Comparison of ENCODE assay signal across 7 mouse cellular contexts in the genomic region with DNA sequence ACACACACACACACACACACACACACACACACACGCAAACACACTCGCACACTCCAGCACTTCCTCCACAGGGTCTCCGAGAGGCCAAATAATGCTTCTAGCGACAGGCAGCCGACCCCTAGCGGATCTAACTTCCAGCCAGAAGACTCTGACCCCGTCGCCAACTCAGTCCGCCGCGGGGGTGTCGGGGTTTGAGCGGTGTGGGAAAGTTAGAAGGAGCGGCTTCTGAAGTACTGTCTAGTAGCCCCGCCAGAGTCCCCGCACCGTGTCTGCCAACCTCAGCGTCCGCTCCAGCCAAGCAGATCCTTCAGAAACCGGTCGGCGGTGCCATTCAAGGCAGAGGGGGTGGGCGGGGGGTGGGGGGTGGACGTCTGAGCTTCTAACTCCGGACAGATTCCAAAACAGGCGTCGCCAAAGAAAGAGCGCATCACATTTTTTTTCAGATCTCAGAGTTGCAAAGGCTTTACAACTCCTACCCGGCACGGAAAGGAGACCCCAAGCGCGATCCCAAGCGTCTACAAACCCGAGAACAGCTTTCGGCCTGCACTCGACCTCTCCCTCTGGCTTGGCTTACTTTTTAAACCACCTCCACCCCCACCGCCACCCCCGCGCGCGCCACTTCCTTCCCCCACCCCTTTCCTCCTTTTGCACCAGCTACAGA. TPM values are rescaled to one million over a fixed set of nuclear protein-coding genes. Genes with fewer than 3 reads are reported as not detected.
DNase-seq lines count a peak whose midpoint lies in the region; ATAC-seq and TF ChIP-seq lines count a peak whose summit lies in the region.

No protein-coding gene starts in this region.

- H3K9ac ChIP-seq in lung, embryonic 16.5 days (ENCODE audit: low read length) = peak overlapping the region; percentile 65
- peak overlapping the region; percentile 22; the same call in 1 of the 2 replicates for H3K9ac ChIP-seq in stomach, embryonic 15.5 days

- no peak for TF ChIP-seq CTCF in cortical plate, adult 2 months (IDR thresholded peaks at IDR 0.05; ENCODE audit: extremely low read depth, insufficient read depth, low read length)

- peak; percentile 27 for ATAC-seq in lung, embryonic 16.5 days (ENCODE audit: low read depth)
- peak; percentile 0; the same call in 1 of the 2 replicates for ATAC-seq in stomach, embryonic 15.5 days (ENCODE audit: insufficient read depth, low FRiP score, low read depth)

- no peak overlapping the region for H3K27ac ChIP-seq in cortical plate, adult 2 months (ENCODE audit: insufficient read depth, low read length)
- peak overlapping the region; percentile 88 for H3K27ac ChIP-seq in heart, embryonic 10.5 days
- H3K27ac ChIP-seq in lung, embryonic 16.5 days (ENCODE audit: low read length) = peak overlapping the region; percentile 97
- peak overlapping the region; percentile 87 for H3K27ac ChIP-seq in stomach, embryonic 15.5 days

- H3K4me2 ChIP-seq in lung, embryonic 16.5 days (ENCODE audit: low read depth, low read length) = peak overlapping the region; percentile 89
- H3K4me2 ChIP-seq in stomach, embryonic 15.5 days = peak overlapping the region; percentile 82

- H3K27me3 ChIP-seq in heart, embryonic 10.5 days (ENCODE audit: insufficient read depth, poor library complexity, severe bottlenecking) = peaks cover 49% of the 10 kb centered on the region
- H3K27me3 ChIP-seq in lung, embryonic 16.5 days (ENCODE audit: control insufficient read depth, insufficient read depth, low read depth, low read length) = peaks cover 2% of the 10 kb centered on the region; the same call in 1 of the 2 replicates
- peaks cover 19% of the 10 kb centered on the region for H3K27me3 ChIP-seq in stomach, embryonic 15.5 days (replicated peaks)

- under 1% methylated on average over 39 of the region's 41 CpGs for WGBS in heart, embryonic 10.5 days
- under 1% methylated on average over 41 of the region's 41 CpGs for WGBS in lung, embryonic 16.5 days
- under 1% methylated on average over 41 of the region's 41 CpGs for WGBS in stomach, embryonic 15.5 days

- H3K4me3 ChIP-seq in cortical plate, adult 2 months (ENCODE audit: insufficient read depth, low read length) = peak overlapping the region; percentile 21
- peak overlapping the region; percentile 72 for H3K4me3 ChIP-seq in heart, embryonic 10.5 days
- peak overlapping the region; percentile 61 for H3K4me3 ChIP-seq in lung, embryonic 16.5 days (ENCODE audit: low read length)
- peak overlapping the region; percentile 59 for H3K4me3 ChIP-seq in stomach, embryonic 15.5 days (replicated peaks)

- no peaks in the 10 kb centered on the region for H3K9me3 ChIP-seq in heart, embryonic 10.5 days
- H3K9me3 ChIP-seq in lung, embryonic 16.5 days (ENCODE audit: control insufficient read depth, low read length) = no peaks in the 10 kb centered on the region
- H3K9me3 ChIP-seq in stomach, embryonic 15.5 days = no peaks in the 10 kb centered on the region

- no peak for TF ChIP-seq POLR2A in cortical plate, adult 2 months (IDR thresholded peaks at IDR 0.05; ENCODE audit: extremely low read depth, insufficient read depth, low read length)

- no peaks in the 10 kb centered on the region for H3K4me1 ChIP-seq in cortical plate, adult 2 months (ENCODE audit: control insufficient read depth, insufficient read depth, low read length)
- H3K4me1 ChIP-seq in heart, embryonic 10.5 days = peaks cover 30% of the 10 kb centered on the region
- peaks cover 5% of the 10 kb centered on the region; the same call in 1 of the 2 replicates for H3K4me1 ChIP-seq in lung, embryonic 16.5 days (replicated peaks; ENCODE audit: control insufficient read depth, insufficient read depth, low read length)
- peaks cover 15% of the 10 kb centered on the region for H3K4me1 ChIP-seq in stomach, embryonic 15.5 days

- H3K36me3 ChIP-seq in heart, embryonic 10.5 days = peaks cover 11% of the 10 kb centered on the region
- H3K36me3 ChIP-seq in lung, embryonic 16.5 days (ENCODE audit: control insufficient read depth, insufficient read depth, low read length) = peaks cover 5% of the 10 kb centered on the region; the same call in 1 of the 2 replicates
- no peaks in the 10 kb centered on the region for H3K36me3 ChIP-seq in stomach, embryonic 15.5 days

- peak; percentile 82 for DNase-seq in R1 (ENCODE audit: low read depth, low spot score)
- DNase-seq in heart, embryonic 10.5 days (ENCODE audit: low spot score) = no peak
- peak; percentile 70 for DNase-seq in kidney, adult 9 months
- DNase-seq in natural killer cell, adult 2 months (ENCODE audit: low spot score in 2 of 2) = no peak

RNA-seq across cellular contexts. Expression of a gene that starts 2.5 kb away (rescaled TPM):
- 6.9 and 7.7 TPM in 2 replicates for polyA plus RNA-seq in cortical plate, adult 2 months (2012; rRNA removed)
- 32.0 and 71.3 TPM in 2 replicates for polyA plus RNA-seq in heart, embryonic 10.5 days (2016; fragmentation: Nextera tagmentation; extraction: Ambion mirVana)
- 78.9 and 79.0 TPM in 2 replicates for polyA plus RNA-seq in lung, embryonic 16.5 days (2015; fragmentation: Nextera tagmentation; extraction: Ambion mirVana)
- polyA plus RNA-seq in stomach, embryonic 15.5 days (2015; fragmentation: Nextera tagmentation; extraction: Ambion mirVana) = 58.1 and 60.5 TPM in 2 replicates

RNA-seq across cellular contexts. Expression of a gene that starts 8.7 kb away (rescaled TPM):
- not detected in 2 replicates for polyA plus RNA-seq in cortical plate, adult 2 months (2012; rRNA removed)
- 0.87 TPM in 1 of 2 replicates, not detected in the other for polyA plus RNA-seq in heart, embryonic 10.5 days (2016; fragmentation: Nextera tagmentation; extraction: Ambion mirVana)
- 0.49 TPM in 1 of 2 replicates, not detected in the other for polyA plus RNA-seq in lung, embryonic 16.5 days (2015; fragmentation: Nextera tagmentation; extraction: Ambion mirVana)
- polyA plus RNA-seq in stomach, embryonic 15.5 days (2015; fragmentation: Nextera tagmentation; extraction: Ambion mirVana) = 0.24 TPM in 1 of 2 replicates, not detected in the other

Comparison
In these comparisons a context has a peak if more than half of its experiments do, and no peak if none do; other contexts are left out.
1. DNase-seq: peak in R1 (single experiment) and kidney, adult 9 months (single experiment); none in heart, embryonic 10.5 days (single experiment) and natural killer cell, adult 2 months (0 of 2).
2. H3K4me3 ChIP-seq: peak in every context shown above with its lines; median percentile 72 in heart, embryonic 10.5 days; 61 in lung, embryonic 16.5 days; 59 in stomach, embryonic 15.5 days; 21 in cortical plate, adult 2 months.